Mouse (Mus musculus) liver, adult 2 months (tissue): ENCODE data around the gene Ssna1.

Source experiments
- CTCF ChIP-seq: fragments of 200-500 bp; IDR thresholded peaks from 2 replicates; pipeline ENCODE4 v1.5.1; 2011; ENCODE audit warnings: low read depth, low read length, control low read depth
- POLR2A ChIP-seq: fragments of 200-500 bp; IDR thresholded peaks from 2 replicates; pipeline ENCODE4 v1.6.1; 2011; ENCODE audit warnings: low read length, control low read depth; ENCODE audit not compliant: insufficient read depth; ENCODE audit errors: extremely low read depth

GRCm38 (mm10) chr2:25234050-25234449, 38.2 kb downstream of the Ssna1 start, which contains the start of gene Slc34a3:
- TF ChIP-seq CTCF (no peak), POLR2A (no peak)
